Mouse (Mus musculus) stomach, embryonic 16.5 days (tissue): ENCODE data around the gene Tm2d1. TPM values are rescaled to one million over a fixed set of nuclear protein-coding genes. Genes with fewer than 3 reads are reported as not detected.

Source experiments
- polyA plus RNA-seq: library from polyadenylated mRNA; unstranded; fragments of >200 nt; fragmentation: Nextera tagmentation; extraction: Ambion mirVana; gene quantifications from 2 replicates; pipeline ENCODE4 v1.2.1, GENCODE M21; 2015

Tm2d1 gene
- polyA plus RNA-seq, 1 experiment from 2014 or later, result 90.3 TPM

Other genes starting within 250 kb of the Tm2d1 start
- gene Patj, start 12.5 kb upstream of the Tm2d1 start, polyA plus RNA-seq, result 19.0 and 24.0 TPM in 2 replicates